In the genomic region with DNA sequence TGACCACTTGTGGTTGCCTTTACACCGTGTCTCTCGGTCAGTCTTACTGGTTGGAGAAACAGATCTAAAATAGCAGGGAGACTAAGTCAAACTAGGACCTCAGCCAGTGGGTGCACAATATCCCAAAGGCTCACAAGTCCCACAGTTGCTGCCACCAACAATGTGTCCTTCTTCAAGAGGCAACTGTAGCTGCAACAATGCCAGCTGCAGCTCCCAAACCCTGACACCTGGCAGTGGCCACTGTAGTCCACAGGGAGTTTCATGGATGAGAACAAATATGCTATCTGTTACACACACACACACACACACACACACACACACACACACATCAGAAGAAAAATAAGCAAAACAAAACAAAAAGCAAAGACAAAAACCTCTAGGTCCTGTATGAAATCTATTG, we compare ENCODE assay signal across 29 mouse cellular contexts.
"Had no signal": no experiment of that assay in that cellular context is flagged by ENCODE, and none has a peak within 500 bp of the region (broad histone marks: within the 10 kb centered on the region; RNA-seq: fewer than 3 reads in every experiment).

No protein-coding gene starts in this region.

- H3K27me3 ChIP-seq: heart, embryonic 12.5 days; heart, embryonic 13.5 days; heart, embryonic 15.5 days; hindbrain, embryonic 12.5 days; hindbrain, embryonic 13.5 days; hindbrain, embryonic 15.5 days; intestine, embryonic 15.5 days; kidney, embryonic 15.5 days had no signal

- H3K36me3 ChIP-seq: heart, embryonic 10.5 days; heart, embryonic 12.5 days; heart, embryonic 13.5 days; heart, embryonic 15.5 days; hindbrain, embryonic 10.5 days; hindbrain, embryonic 12.5 days; hindbrain, embryonic 13.5 days; hindbrain, embryonic 15.5 days; intestine, embryonic 15.5 days; kidney, embryonic 15.5 days had no signal

- DNase-seq: heart, postnatal 10 days; heart, postnatal 14 days; heart, postnatal 36 days; heart, postnatal 4 days; kidney, adult 11 months; kidney, adult 18-20 months; kidney, adult 2 months; kidney, adult 8-10 months; kidney, adult 9 months; kidney, postnatal 14 days; kidney, postnatal 25 days; kidney, postnatal 36 days; kidney, postnatal 4 days; layer of hippocampus, adult 9-11 months; layer of hippocampus, postnatal 36 days had no signal

- H3K4me3 ChIP-seq: heart, embryonic 10.5 days; heart, embryonic 12.5 days; heart, embryonic 13.5 days; heart, embryonic 15.5 days; hindbrain, embryonic 10.5 days; hindbrain, embryonic 12.5 days; hindbrain, embryonic 13.5 days; hindbrain, embryonic 15.5 days; intestine, embryonic 15.5 days; kidney, embryonic 15.5 days; layer of hippocampus, adult 2 months; left cerebral cortex, adult 2 months had no signal

- H3K4me2 ChIP-seq: heart, embryonic 11.5 days; heart, embryonic 12.5 days; heart, embryonic 13.5 days; heart, embryonic 15.5 days; hindbrain, embryonic 12.5 days; hindbrain, embryonic 13.5 days; hindbrain, embryonic 14.5 days; hindbrain, embryonic 15.5 days; intestine, embryonic 15.5 days; kidney, embryonic 15.5 days had no signal
